Mouse (Mus musculus): ENCODE measurements at regions not wholly inside any gene's neighbourhood (a gene's known extent, or its start where the extent isn't known, plus 50 kb on each side); places are given as distances from the start of the nearest gene placed in this dataset.

DNA sequence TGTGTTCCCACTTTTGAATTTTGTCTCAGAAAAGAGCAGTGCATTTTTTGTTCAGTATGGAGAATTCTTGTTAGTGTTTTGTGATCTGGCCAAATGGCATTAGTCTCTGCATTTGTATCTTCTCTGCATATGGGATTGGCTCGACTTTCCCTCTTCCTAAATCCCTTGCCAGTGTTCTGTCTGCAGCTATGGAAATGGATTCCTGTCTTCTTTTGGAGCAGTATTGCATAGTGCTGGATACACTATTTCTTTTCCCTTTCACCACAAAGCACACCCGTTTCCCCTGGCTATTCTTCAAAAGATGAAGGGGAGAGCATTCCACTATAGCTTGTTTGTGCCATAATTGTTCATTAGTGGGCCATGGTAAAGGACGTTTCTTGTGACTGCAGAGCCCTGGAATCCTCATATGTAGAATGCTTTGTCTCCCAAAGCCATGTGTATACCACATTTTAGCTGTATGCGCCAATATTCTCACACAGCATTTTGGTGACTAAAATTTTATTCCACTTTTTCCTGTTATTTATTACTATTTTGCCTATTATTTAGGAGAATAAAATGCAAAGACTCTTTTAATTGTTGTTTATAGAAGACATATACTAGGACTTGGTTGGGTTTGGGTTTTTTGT is 197.8 kb downstream of the Hs3st1 start:
- DNase-seq, result no peak

DNA sequence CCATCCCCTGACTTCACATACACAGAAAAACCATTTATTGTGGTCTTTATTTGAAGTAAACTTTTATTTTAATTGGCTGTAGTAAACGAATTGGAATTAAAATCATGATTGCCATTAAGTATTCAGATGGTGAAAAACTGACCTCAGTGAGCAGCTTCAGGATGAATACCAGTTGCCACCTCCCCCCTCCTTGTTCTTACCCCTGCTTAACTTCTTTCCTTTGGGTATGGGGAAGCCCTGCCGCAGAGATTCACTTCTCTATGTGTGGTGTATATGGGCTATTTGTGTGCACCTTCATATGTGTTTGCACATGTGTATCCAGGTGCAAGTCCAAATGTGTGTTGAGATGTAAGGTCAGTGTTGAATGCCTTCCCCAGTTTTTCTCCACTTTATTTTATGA is 218.2 kb downstream of the Hs3st1 start:
- no peak for DNase-seq

DNA sequence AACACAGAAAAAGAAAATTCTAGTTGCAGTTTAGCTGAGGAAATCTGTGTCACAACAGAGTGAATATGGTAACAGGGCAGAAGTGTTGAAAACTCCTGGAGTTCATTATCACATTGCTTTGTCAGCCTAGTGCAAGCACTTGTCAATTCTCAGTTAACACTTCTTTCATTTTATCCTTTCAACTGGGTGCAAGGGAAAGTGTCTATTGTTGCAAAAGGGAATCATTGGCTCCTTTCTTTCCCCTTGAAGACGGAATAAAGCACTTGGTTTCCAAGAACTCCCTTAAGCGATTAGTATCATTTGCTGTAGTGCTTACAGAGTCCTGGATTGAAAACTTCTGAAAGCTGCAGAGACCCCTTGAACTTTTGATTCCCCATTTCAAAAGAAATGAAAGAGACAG is 218.9 kb downstream of the Hs3st1 start:
- no peak for DNase-seq

GRCm38 (mm10) chr5:39510246-39510645 is 245.0 kb downstream of the Hs3st1 start:
- DNase-seq, result no peak

- no peak for DNase-seq
These were observed 272.5 kb downstream of the Hs3st1 start for GRCm38 (mm10) chr5:39482756-39483155.

DNA sequence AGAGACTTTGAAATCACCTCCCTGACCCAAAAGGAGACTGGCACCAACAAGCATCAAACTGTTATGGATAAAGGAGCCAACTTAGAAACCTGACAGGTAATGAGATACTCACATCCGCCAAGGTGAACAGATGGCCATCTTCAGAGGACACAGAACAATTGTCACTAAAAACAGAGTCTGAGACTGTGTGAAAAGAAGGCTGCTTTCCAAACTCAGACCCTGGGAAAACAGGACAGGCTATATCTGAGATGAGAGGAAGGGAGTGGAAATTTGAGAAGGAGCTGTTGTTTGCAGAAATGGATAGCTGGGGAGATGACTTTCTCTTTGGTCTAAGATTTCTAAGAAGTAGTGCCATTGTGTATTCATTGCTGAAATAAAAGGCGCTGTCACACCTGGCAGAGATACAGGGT is 297.2 kb downstream of the Hs3st1 start:
- DNase-seq, result no peak

- DNase-seq, result no peak
These were observed 301.6 kb downstream of the Hs3st1 start for GRCm38 (mm10) chr5:39453706-39454105.

DNA sequence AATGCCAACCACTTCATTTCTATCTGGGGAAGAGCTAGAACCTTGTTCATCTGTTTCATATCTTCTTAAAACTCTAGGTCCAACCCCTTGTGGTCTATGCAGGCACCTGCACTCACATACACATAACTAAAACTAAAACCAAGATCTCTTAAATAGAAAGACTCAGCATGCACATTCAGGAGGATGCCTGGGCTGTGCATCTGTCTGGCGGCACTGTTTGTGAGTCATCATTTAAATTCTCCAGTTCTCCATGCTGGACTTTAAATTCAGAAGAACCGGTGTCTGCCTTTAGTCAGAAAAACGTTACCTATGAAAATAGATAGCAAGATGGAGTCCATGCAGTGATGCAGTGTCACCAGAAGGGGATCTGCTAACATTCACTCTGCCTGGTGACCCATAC is 314.5 kb downstream of the Hs3st1 start:
- DNase-seq, result no peak

DNA sequence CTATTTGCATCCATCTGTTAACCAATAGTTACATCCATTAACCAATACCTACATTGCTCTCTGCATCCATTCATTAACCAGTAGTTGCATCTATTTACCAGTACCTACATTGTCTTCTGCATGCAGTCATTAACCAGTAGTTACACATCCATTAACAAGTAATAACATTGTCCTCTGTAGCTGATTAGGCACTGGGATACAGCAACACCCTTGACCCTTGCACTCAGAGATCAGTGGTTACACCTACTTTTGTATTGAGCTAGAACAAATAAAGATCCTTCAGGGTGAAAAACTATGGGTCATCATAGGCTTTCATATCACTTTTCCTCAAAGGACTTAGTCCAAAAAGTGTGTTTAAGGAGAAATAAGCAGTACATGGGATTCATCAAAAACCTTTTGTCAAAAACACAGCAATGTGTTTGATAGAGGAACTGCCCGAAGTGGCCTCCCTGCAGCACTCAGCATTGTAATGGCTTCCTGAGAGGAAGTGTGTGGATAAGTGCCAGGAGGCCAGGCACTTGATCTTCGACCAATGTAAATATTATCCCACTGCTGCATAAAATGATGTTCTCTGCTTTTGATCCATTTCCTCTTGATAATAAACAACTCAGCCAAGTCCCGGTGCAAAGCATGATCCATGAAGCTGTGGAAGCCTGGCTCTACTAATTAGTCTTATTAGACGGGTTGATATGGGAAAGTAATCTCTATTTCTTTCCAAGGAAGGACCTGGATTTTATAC is 317.6 kb downstream of the Hs3st1 start:
- DNase-seq, result peak; percentile 72 to 79

GRCm38 (mm10) chr5:39426053-39426452 is 329.2 kb downstream of the Hs3st1 start:
- no peak for DNase-seq

- no peak for DNase-seq
These were observed 331.6 kb downstream of the Hs3st1 start for GRCm38 (mm10) chr5:39423720-39424119.

DNA sequence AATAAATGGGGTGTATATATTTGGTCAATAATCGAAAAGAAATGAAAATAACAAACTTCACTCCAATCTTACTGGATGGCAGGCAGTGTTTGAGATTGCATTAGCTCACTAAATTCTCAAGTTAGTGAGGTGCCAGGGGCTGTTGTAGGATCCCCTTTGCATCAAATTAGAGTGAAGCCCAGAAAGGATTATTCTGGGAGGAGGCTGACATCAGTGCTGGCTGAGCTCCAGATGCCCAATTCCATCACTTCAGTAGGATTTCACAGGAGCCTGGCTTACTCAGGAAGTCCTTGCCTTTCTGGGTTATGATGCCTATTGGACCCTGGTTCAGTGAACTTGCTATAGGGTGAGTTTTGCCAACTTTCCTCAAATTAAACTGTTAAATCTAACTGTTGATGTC is 336.5 kb downstream of the Hs3st1 start:
- no peak for DNase-seq

DNA sequence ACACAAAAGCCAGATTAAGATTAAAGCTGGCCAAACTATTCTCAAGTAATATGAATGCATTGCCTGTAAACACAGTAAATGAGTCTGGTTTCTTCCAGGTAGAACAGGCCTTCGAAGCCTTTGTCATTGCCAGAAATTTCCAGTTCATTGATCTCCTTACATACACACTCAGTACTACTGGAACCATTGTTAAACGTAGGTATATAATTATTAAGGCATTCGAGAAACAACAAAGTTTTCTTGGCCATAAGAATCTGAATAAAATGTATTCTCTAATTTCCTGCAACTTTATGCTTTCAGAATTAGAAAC is 337.5 kb downstream of the Hs3st1 start:
- no peak for DNase-seq

GRCm38 (mm10) chr5:39417121-39417844 is 338.0 kb downstream of the Hs3st1 start:
- DNase-seq, result no peak

DNA sequence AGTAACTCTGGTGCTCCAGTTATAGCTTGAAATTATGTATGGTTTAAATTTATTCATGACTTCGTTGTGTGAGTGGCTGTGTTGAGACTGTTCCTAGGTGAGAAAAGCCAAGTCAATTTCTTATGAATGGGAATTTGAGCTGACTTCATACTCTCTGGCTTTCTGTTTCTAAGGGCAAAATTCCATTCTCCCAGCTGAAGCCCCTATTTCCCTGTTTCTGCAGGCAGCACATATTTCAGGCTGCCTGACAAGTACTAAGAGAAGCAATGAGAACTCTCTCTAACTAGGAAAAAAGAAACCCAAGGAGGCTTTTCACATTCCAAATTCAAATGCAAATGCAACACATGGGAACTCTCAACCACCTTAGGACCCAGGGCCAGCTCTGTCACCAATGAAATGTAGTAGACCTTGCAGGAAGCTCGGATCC is 338.7 kb downstream of the Hs3st1 start:
- DNase-seq, result no peak

GRCm38 (mm10) chr5:39412756-39413155 is 342.5 kb downstream of the Hs3st1 start:
- no peak for DNase-seq

- DNase-seq, result no peak
These were observed 364.8 kb downstream of the Hs3st1 start for GRCm38 (mm10) chr5:39390391-39390987.

DNA sequence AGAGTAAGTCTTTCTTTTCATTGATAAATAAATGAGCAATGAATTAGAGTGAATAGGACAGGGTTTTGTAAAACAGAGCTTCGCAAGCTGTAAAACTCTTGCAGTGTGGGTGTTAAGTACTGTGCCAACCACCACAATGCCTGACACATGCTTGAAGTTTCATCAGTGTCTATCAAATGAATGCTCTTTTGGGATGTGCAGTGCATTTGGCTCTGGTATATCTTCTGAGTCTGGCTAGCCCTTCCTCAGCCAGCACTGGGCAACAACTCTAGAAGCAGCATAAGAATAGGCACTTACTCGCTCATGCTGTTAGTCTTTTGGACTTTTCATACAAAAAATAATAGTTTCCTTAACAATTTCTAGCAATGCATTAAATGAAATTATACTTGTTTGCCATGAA is 370.9 kb downstream of the Hs3st1 start:
- no peak for DNase-seq

GRCm38 (mm10) chr5:39374199-39374598 is 381.1 kb downstream of the Hs3st1 start:
- DNase-seq, result no peak

DNA sequence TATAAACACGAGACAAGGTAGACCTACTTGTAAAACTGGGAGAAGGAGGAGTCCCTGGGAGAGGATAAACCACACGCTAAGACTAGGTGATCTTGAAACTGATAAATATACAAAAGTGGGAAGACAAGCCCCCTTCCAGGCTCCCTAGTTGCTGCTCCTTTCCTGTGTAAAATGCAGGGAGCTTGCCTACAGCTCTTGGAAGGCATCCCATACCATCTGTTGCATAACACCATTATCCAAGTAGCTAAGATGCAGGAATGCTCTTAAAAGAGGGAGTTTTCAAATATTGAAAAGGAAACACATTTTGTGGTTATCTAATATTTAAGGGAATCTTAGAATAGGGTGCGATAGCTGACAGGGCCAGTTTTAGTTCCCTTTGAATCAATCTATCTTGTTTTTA is 406.6 kb downstream of the Hs3st1 start:
- no peak for DNase-seq

DNA sequence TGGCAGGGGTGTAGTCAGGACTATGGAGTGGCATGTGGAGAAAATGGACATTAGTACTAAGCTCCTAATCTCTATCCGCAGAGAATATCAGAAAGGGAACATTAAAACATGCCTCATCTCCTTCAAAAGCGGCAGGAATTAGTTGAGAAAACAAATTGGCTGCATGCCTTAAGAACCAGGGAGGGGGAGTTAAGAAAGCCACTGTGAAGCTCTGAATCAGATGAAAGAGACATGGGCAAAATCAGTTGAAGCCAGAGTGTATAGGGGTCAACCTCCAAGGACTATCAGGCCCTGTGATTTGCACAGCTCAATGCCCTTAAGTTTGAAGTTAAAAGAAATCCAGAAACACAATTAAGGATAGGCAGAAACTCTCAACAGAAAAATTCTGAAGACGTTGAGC is 408.3 kb downstream of the Hs3st1 start:
- DNase-seq, result no peak

GRCm38 (mm10) chr5:39337917-39338316 is 417.4 kb downstream of the Hs3st1 start:
- no peak for DNase-seq

DNA sequence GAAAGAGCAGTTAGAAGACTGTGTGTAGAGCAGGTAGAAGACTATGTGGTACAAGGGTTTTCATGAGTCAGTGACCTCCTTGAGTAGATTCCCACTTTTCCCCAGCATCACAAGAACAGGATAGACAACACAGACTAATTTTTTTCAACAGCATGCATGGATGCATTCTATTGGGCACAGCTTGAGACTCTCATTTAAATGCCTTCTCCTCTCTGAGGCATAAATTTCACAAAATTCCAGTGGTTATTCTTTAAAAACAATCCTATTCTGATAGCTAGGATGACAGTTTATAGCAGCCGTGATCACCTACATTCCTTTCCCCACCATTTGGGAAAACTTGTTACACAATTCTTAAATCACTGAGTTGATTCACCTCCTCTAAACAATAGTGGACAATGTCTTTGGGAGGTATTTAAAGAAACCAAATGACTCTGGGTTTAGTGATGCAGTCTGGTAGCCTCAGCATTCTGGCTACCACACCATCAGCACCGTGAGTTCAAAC is 418.7 kb downstream of the Hs3st1 start:
- no peak for DNase-seq

GRCm38 (mm10) chr5:39335321-39335720 is 420.0 kb downstream of the Hs3st1 start:
- DNase-seq, result no peak

Measured in lung, adult 18-20 months (tissue).